Mouse (Mus musculus): Measurements from ENCODE around the gene Auts2.

GRCm38 (mm10) chr5:131963565-131963964 is 579.6 kb downstream of the Auts2 start:
- TF ChIP-seq CTCF (conservative IDR thresholded peaks at IDR 0.05; ENCODE audit: insufficient read depth, insufficient read length, low read depth, low read length): no peak
- TF ChIP-seq POLR2A (IDR thresholded peaks at IDR 0.05; ENCODE audit: low read depth, low read length): no peak

Data from kidney, adult 2 months (tissue).